Mouse (Mus musculus): ENCODE data around the gene Stab1. TPM values are rescaled to one million over a fixed set of nuclear protein-coding genes. Genes with fewer than 3 reads are reported as not detected.
A peak's percentile ranks its signal among the peaks of the same experiment; 100 is the strongest.

Stab1 gene
- polyA plus RNA-seq, 1 experiment: 114 TPM

DNA sequence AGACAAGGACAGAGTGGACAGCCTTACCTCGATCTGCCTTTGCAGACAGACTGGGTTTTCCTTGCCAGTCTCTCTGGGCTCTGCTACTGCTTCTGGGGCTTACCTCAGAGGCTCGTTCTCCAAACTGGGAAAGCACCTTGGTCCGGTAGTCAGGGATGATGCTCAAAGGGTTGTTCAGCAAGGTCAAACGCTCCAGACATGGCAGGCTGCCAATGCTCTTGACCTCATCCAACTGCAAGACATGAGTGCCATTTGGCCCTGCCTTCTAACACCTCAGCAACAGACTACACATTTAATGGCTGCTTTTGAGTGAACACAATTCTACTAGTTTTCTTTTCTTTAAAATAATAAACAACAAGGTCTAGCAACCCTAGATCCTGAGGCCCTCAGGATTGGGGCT is 18.2 kb upstream of the Stab1 start:
- TF ChIP-seq CTCF (IDR thresholded peaks at IDR 0.05; ENCODE audit: insufficient read depth, low read length): no peak
- TF ChIP-seq POLR2A (IDR thresholded peaks at IDR 0.05; ENCODE audit: borderline replicate concordance, extremely low read depth, low read depth, low read length): no peak
- no peak overlapping the region for H3K4me3 ChIP-seq (replicated peaks; ENCODE audit: extremely low read depth, low read depth, low read length)
- peaks cover 12% of the 10 kb centered on the region for H3K4me1 ChIP-seq (ENCODE audit: control insufficient read depth, insufficient read depth, low read length)
- DNase-seq: peak; percentile 60
- 35% methylated on average over 4 of the region's 4 CpGs for WGBS

DNA sequence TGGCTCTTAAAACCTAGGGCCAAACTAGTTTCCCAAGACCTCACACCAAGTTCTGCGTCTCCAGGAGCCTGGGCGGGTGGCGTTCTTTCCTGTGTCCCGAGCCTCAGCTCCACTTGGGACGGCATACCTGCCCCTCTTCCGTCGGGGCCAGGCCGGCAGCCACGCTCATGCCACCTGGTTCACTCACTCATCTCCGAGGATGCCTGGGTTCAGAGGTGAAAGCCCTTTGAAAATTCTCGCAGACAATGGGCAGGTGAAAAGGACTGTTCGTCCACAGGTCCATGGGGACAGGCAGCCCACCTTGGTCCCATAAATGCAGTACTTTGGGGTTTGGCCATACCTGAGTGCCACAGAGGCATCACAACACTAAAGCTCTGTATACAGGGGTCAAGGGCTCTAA is 15.8 kb upstream of the Stab1 start:
- DNase-seq: no peak
- WGBS: 80% methylated on average over 12 of the region's 12 CpGs
- TF ChIP-seq POLR2A (IDR thresholded peaks at IDR 0.05; ENCODE audit: borderline replicate concordance, extremely low read depth, low read depth, low read length) (no peak), CTCF (IDR thresholded peaks at IDR 0.05; ENCODE audit: insufficient read depth, low read length) (no peak)
- Histone ChIP-seq H3K4me1 (ENCODE audit: control insufficient read depth, insufficient read depth, low read length) (peaks cover 12% of the 10 kb centered on the region), H3K4me3 (replicated peaks; ENCODE audit: extremely low read depth, low read depth, low read length) (no peak overlapping the region)

DNA sequence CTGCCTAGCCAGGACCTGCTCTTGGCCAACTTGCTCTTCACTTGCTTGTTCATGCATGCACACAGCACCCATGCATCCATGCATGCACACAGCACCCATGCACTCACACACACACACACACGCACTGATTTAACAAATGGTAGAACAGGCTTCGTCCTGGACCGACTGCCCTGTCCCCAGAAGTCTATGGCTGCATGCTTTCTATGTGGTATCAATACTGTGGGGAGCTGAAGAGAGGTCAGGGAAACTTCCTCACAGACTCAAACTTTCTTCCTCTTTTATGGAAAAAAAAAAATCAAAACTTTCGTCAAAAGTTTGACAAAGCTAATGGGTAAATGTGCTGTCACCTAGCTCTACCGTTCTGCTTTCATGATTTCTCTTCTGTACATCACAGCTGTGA is 15.1 kb upstream of the Stab1 start:
- no peak for DNase-seq
- WGBS: 54% methylated on average over 5 of the region's 5 CpGs
- TF ChIP-seq CTCF (IDR thresholded peaks at IDR 0.05; ENCODE audit: insufficient read depth, low read length): no peak
- TF ChIP-seq POLR2A (IDR thresholded peaks at IDR 0.05; ENCODE audit: borderline replicate concordance, extremely low read depth, low read depth, low read length): no peak
- Histone ChIP-seq H3K4me3 (replicated peaks; ENCODE audit: extremely low read depth, low read depth, low read length) (no peak overlapping the region), H3K4me1 (ENCODE audit: control insufficient read depth, insufficient read depth, low read length) (peaks cover 9% of the 10 kb centered on the region)

DNA sequence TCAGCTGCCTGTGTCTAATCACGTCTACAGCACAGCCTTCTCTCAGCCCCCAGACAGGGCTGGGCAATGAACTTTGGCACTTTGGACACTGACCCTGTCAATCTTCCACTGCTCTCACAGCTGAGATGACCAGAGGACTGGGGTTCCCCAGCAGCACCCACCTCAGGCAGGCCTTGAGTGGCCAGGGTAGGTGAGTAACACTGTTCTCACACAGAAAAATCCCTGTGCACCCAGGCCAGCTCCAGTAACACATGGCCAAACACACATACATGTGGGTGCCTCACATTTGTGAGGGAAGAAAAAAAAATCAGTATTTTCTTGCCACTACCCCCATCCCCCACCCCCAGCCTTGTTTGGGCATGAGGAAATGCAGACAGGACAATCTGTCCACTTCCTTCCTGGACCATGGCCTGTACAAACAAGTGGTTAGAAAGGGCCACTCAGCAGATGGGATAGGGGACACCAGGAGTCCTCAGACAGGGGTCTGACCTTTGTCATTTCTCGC is 14.4 kb upstream of the Stab1 start:
- TF ChIP-seq POLR2A (IDR thresholded peaks at IDR 0.05; ENCODE audit: borderline replicate concordance, extremely low read depth, low read depth, low read length): no peak
- no peak for TF ChIP-seq CTCF (IDR thresholded peaks at IDR 0.05; ENCODE audit: insufficient read depth, low read length)
- 48% methylated on average over 2 of the region's 2 CpGs for WGBS
- no peak overlapping the region for H3K4me3 ChIP-seq (replicated peaks; ENCODE audit: extremely low read depth, low read depth, low read length)
- DNase-seq: no peak
- peaks cover 9% of the 10 kb centered on the region for H3K4me1 ChIP-seq (ENCODE audit: control insufficient read depth, insufficient read depth, low read length)

DNA sequence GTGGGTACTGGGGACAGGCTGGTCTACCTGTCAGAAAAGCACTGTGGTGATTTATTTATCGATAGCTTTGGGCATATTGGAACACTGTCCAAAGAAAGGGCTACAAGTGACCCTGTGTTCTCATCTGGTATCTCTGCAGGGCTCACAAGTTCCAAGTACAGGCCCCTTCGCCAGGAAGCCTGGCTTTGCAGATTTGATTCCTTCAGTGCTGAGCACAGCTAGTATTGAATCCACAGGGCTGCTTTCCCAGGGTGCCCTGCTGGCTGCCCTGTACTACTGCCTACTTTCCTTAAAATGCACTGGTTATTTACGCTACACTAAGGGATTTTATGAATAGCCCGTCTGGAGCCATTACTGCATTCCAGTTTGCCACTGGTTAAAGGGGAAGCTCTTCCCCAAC is 13.1 kb upstream of the Stab1 start:
- no peak overlapping the region for H3K4me3 ChIP-seq (replicated peaks; ENCODE audit: extremely low read depth, low read depth, low read length)
- peaks cover 9% of the 10 kb centered on the region for H3K4me1 ChIP-seq (ENCODE audit: control insufficient read depth, insufficient read depth, low read length)
- 75% methylated on average over 4 of the region's 4 CpGs for WGBS
- TF ChIP-seq CTCF (IDR thresholded peaks at IDR 0.05; ENCODE audit: insufficient read depth, low read length) (no peak), POLR2A (IDR thresholded peaks at IDR 0.05; ENCODE audit: borderline replicate concordance, extremely low read depth, low read depth, low read length) (no peak)
- DNase-seq: no peak

DNA sequence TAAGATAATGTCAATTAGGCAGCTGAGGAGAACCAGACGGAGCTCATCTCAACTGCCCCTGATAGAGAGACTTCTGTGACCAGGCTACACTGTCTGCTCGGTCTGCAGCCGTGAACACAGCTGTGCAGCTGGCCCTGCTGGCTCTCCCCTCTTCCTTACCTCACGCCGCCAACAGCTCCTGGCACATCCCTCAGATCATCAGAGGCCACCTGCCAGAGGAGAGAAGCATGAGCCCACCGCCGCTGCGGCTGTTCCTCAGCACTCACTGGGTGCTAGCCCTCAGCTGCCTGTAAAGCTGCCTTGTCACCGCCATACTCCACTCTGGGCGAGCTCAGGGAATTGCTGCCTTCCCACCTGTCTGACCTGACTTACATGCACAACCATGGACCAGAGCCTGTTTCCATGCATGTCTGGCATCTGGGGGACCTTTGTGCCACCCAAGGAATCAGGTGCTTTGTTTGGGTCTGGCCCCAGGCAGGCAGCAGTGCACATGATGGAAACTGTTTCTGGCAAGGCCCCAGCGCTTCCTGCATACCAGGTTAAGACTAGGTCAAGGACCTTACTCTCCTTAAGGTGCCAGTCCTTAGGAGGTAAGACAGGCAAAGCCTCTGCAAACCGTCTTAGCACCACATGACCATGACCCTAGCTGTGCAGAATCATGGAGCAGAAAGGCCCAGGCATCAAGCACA is 11.4 kb upstream of the Stab1 start:
- H3K4me3 ChIP-seq (replicated peaks; ENCODE audit: extremely low read depth, low read depth, low read length): no peak overlapping the region
- peaks cover 9% of the 10 kb centered on the region for H3K4me1 ChIP-seq (ENCODE audit: control insufficient read depth, insufficient read depth, low read length)
- TF ChIP-seq POLR2A (IDR thresholded peaks at IDR 0.05; ENCODE audit: borderline replicate concordance, extremely low read depth, low read depth, low read length) (no peak), CTCF (IDR thresholded peaks at IDR 0.05; ENCODE audit: insufficient read depth, low read length) (no peak)
- DNase-seq: no peak
- 73% methylated on average over 12 of the region's 12 CpGs for WGBS

DNA sequence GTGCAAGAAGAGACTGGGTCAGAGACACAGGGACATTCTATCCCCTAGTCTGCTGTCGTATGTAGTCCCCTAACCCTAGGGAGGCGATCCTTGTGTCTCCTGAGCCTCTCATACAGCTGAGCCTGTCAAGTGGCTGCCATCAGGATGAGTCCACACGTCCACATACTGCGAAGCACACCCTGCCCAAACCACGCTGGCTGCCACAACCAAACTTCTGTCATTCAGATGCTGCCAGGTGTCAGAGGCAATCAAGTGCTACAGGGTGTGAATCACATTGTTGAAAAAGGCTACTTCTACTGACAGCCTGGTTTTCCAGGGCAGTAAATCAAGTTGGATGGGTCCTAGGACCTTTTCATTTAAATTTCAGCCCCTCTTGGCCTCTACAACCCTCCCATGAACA is 9.3 kb upstream of the Stab1 start:
- 88% methylated on average over 5 of the region's 5 CpGs for WGBS
- DNase-seq: no peak
- Histone ChIP-seq H3K4me3 (replicated peaks; ENCODE audit: extremely low read depth, low read depth, low read length) (no peak overlapping the region), H3K4me1 (ENCODE audit: control insufficient read depth, insufficient read depth, low read length) (peaks cover 2% of the 10 kb centered on the region; the same call in 1 of the 2 replicates)
- no peak for TF ChIP-seq CTCF (IDR thresholded peaks at IDR 0.05; ENCODE audit: insufficient read depth, low read length)
- no peak for TF ChIP-seq POLR2A (IDR thresholded peaks at IDR 0.05; ENCODE audit: borderline replicate concordance, extremely low read depth, low read depth, low read length)

DNA sequence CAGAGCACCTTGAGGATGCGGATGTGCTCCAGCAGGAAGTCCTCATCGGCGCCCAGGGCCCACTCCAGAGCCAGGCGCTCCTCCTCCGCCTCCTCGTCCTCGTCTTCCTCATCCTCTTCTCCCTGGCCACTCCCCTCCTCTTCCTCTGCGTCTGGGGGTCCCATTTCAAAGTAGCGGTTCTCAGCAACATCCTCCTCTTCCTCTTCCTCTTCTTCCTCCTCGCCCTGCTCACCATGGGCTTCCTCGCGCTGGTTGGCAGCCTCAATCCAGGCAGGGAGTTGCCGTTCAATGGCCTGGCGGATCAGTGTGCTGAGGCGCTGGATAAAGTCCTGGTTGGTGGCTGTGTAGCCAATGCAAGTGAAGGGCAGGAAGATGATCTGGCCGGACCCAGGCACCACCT is 8.8 kb upstream of the Stab1 start:
- no peak for TF ChIP-seq CTCF (IDR thresholded peaks at IDR 0.05; ENCODE audit: insufficient read depth, low read length)
- TF ChIP-seq POLR2A (IDR thresholded peaks at IDR 0.05; ENCODE audit: borderline replicate concordance, extremely low read depth, low read depth, low read length): no peak
- no peak for DNase-seq
- H3K4me1 ChIP-seq (ENCODE audit: control insufficient read depth, insufficient read depth, low read length): no peaks in the 10 kb centered on the region
- H3K4me3 ChIP-seq (replicated peaks; ENCODE audit: extremely low read depth, low read depth, low read length): no peak overlapping the region
- 64% methylated on average over 16 of the region's 16 CpGs for WGBS

DNA sequence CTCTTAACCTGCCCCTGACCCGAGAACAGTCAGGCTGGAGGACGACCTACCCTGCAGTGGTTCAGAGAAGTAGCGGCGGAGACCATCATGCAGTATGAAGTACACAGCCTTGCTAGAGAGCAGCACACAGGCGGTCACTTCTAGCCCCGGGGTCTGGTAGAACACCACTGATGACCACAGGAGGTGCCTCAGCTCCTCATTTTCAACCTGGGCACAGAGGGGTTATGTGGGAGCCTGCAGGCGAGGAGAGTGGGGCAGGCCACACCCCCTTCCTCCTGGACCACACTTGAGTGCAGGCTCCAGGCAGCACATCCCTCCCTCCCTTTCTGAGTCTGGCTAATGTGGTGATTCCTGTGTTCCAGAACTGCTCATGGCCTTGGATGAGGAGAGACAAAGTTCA is 5.1 kb upstream of the Stab1 start:
- Histone ChIP-seq H3K4me3 (replicated peaks; ENCODE audit: extremely low read depth, low read depth, low read length) (no peak overlapping the region), H3K4me1 (ENCODE audit: control insufficient read depth, insufficient read depth, low read length) (no peaks in the 10 kb centered on the region)
- whole genome bisulfite sequencing: 74% methylated on average over 7 of the region's 7 CpGs
- TF ChIP-seq POLR2A (IDR thresholded peaks at IDR 0.05; ENCODE audit: borderline replicate concordance, extremely low read depth, low read depth, low read length): no peak
- no peak for TF ChIP-seq CTCF (IDR thresholded peaks at IDR 0.05; ENCODE audit: insufficient read depth, low read length)
- DNase-seq: no peak

DNA sequence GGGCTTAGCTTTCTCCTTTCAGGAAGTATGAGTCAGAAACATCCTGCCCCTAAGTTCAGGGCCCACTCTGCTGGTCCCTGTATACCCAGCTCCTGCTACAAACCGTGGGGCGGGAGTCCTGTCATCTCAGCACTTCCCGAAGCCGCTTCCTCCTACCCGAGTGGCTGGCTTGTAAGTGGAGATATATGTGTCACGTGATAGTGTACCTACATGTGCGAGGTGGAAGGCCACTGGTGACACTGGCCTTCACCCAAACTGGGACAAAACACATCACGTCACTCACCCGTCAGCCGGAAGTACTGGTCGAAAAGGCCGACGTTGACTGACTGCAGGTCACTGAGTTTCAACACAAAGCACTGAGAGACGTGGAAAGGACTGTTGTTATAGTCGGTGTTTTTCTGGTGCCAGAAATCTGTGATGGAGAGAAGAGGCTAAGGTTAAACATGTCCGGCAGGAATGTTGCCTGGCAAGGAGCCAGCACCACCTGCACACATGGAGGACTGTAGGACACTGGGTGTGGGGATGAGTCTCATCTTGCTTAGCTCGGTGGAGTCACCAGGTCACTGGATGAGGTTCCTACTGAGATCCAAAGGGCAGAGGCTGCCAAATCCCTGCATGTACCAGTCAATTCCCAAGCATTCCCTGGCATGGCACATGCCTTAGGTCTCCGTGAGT is 4.5 kb upstream of the Stab1 start:
- Histone ChIP-seq H3K4me3 (replicated peaks; ENCODE audit: extremely low read depth, low read depth, low read length) (no peak overlapping the region), H3K4me1 (ENCODE audit: control insufficient read depth, insufficient read depth, low read length) (no peaks in the 10 kb centered on the region)
- WGBS: 42% methylated on average over 18 of the region's 18 CpGs
- no peak for DNase-seq
- no peak for TF ChIP-seq CTCF (IDR thresholded peaks at IDR 0.05; ENCODE audit: insufficient read depth, low read length)
- no peak for TF ChIP-seq POLR2A (IDR thresholded peaks at IDR 0.05; ENCODE audit: borderline replicate concordance, extremely low read depth, low read depth, low read length)

All from lung, adult 2 months (tissue).